Mouse (Mus musculus) skeletal muscle tissue, postnatal 0 days (tissue): Measurements from ENCODE around the gene Frat1. TPM values are rescaled to one million over a fixed set of nuclear protein-coding genes. Genes with fewer than 3 reads are reported as not detected.

Experiments used
- polyA plus RNA-seq: library from polyadenylated mRNA; unstranded; fragments of >200 nt; fragmentation: Nextera tagmentation; extraction: Ambion mirVana; gene quantifications from 2 replicates; pipeline ENCODE4 v1.2.1, GENCODE M21; 2015

Gene Frat1
- polyA plus RNA-seq, result 7.7 and 9.2 TPM in 2 replicates

GRCm38 (mm10) chr19:41829381-41830105 is at the start of gene Frat1:
Gene Frat1, plus strand, starts transcription at chr19:41829970.

GRCm38 (mm10) chr19:41801742-41802369 is 27.9 kb upstream of the Frat1 start, which contains the start of gene Arhgap19:
Gene Arhgap19, minus strand, starts transcription at chr19:41802047.

GRCm38 (mm10) chr19:41847992-41848851 is 18.5 kb downstream of the Frat1 start, which contains the start of gene Frat2:
Gene Frat2, minus strand, starts transcription at chr19:41848132.

Other genes starting within 250 kb of the Frat1 start
- 0.73 and 0.91 TPM in 2 replicates for gene Gm340, start 247.6 kb upstream of the Frat1 start, polyA plus RNA-seq
- gene Slit1, start 86.3 kb upstream of the Frat1 start, polyA plus RNA-seq, result 2.8 and 2.9 TPM in 2 replicates
- gene Arhgap19, start 27.9 kb upstream of the Frat1 start, polyA plus RNA-seq, result 5.2 and 5.6 TPM in 2 replicates
- gene Frat2, start 18.2 kb downstream of the Frat1 start, polyA plus RNA-seq, result 6.3 and 6.4 TPM in 2 replicates
- 15.1 and 19.2 TPM in 2 replicates for gene Rrp12, start 66.2 kb downstream of the Frat1 start, polyA plus RNA-seq
- gene Pgam1, start 82.0 kb downstream of the Frat1 start, polyA plus RNA-seq, result 87.7 and 128 TPM in 2 replicates
- gene Exosc1, start 103.5 kb downstream of the Frat1 start, polyA plus RNA-seq, result 39.4 and 40.6 TPM in 2 replicates
- gene Zdhhc16, start 103.5 kb downstream of the Frat1 start, polyA plus RNA-seq, result 50.6 and 51.0 TPM in 2 replicates
- 11.5 and 14.6 TPM in 2 replicates for gene Mms19, start 151.2 kb downstream of the Frat1 start, polyA plus RNA-seq
- gene Ubtd1, start 151.8 kb downstream of the Frat1 start, polyA plus RNA-seq, result 32.9 and 35.0 TPM in 2 replicates
- gene Ankrd2, start 206.0 kb downstream of the Frat1 start, polyA plus RNA-seq, result 82.7 and 174 TPM in 2 replicates
- gene Hoga1, start 215.6 kb downstream of the Frat1 start, polyA plus RNA-seq, result 7.6 and 11.3 TPM in 2 replicates
- 0.12 TPM in 1 of 2 replicates, not detected in the other for gene 4933411K16Rik, start 222.3 kb downstream of the Frat1 start, polyA plus RNA-seq